Mouse (Mus musculus) erythroblast, embryonic 14.5 days (primary cell): Measurements from ENCODE around the gene Cited4.

Experiments used
- GATA1 ChIP-seq: IDR thresholded peaks from 2 replicates; pipeline ENCODE4 v1.6.1; 2012; ENCODE audit warnings: low read length, inconsistent platforms, mixed read lengths
- TAL1 ChIP-seq: IDR thresholded peaks from 3 replicates; pipeline ENCODE4 v1.6.1; 2012; ENCODE audit warnings: low read length, inconsistent platforms, mixed read lengths

GRCm38 (mm10) chr4:120712236-120712635 lies 45.9 kb downstream of the Cited4 start:
- no peak for TF ChIP-seq GATA1
- TF ChIP-seq TAL1: no peak
